Mouse (Mus musculus): ENCODE measurements at regions not wholly inside any gene's neighbourhood (a gene's known extent, or its start where the extent isn't known, plus 50 kb on each side); places are given as distances from the start of the nearest gene placed in this dataset.

- Histone ChIP-seq H3ac (ENCODE audit: control insufficient read depth, insufficient read length) (no peak overlapping the region), H3K79me2 (ENCODE audit: control insufficient read depth, insufficient read depth) (no peaks in the 10 kb centered on the region)
- TF ChIP-seq MYOD1 (IDR thresholded peaks at IDR 0.05; ENCODE audit: control insufficient read depth in 1 of 3, insufficient read length in 2 of 3, low read depth in 2 of 3) (no peak), REST (IDR thresholded peaks at IDR 0.05; ENCODE audit: insufficient read depth, insufficient read length) (no peak), TCF12 (IDR thresholded peaks at IDR 0.05; ENCODE audit: insufficient read depth, poor library complexity, severe bottlenecking) (no peak), SRF (IDR thresholded peaks at IDR 0.05; ENCODE audit: control insufficient read depth, insufficient read length, low read depth) (no peak), MAX (IDR thresholded peaks at IDR 0.05; ENCODE audit: low read depth) (no peak), CEBPB (IDR thresholded peaks at IDR 0.05; ENCODE audit: insufficient read depth, poor library complexity, severe bottlenecking) (no peak)
Observed at GRCm38 (mm10) chr1:154147001-154147571, 53.9 kb upstream of the Zfp648 start.

DNA sequence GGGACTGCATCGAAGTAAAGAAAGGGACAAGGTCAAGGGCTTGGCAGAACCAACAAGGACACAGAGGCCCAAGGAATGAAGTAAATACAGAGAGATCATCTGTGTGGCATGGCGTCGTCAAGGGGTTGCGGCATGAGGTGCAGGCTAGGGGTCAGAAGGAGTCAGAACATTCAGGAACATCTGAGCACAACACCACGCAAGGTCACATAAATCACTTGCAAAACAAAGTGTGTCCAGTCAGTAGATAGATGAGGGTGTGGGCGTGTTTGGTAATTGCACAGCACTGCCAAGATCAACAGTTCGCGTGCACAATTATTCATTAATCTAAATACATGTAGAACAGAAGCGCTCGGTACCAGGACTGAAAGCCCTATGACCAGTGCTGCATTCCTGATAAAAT is 52.0 kb upstream of the Zfp648 start:
- TF ChIP-seq MYOD1 (IDR thresholded peaks at IDR 0.05; ENCODE audit: control insufficient read depth in 1 of 3, insufficient read length in 2 of 3, low read depth in 2 of 3) = no peak
- no peak for TF ChIP-seq REST (IDR thresholded peaks at IDR 0.05; ENCODE audit: insufficient read depth, insufficient read length)
- no peak overlapping the region for H3ac ChIP-seq (ENCODE audit: control insufficient read depth, insufficient read length)
- no peaks in the 10 kb centered on the region for H3K27me3 ChIP-seq (ENCODE audit: control insufficient read depth, insufficient read depth, insufficient read length)
- no peak overlapping the region for H3K4me3 ChIP-seq
- H3K79me2 ChIP-seq (ENCODE audit: control insufficient read depth, insufficient read depth) = no peaks in the 10 kb centered on the region
- no peak overlapping the region for H3K4me2 ChIP-seq (ENCODE audit: low read depth)
- H3K36me3 ChIP-seq (ENCODE audit: control insufficient read depth, insufficient read depth) = no peaks in the 10 kb centered on the region

More at GRCm38 (mm10) chr1:154147001-154147571, 53.9 kb upstream of the Zfp648 start:
- Histone ChIP-seq H3K36me3 (ENCODE audit: control insufficient read depth, insufficient read depth) (no peaks in the 10 kb centered on the region), H3K4me2 (ENCODE audit: low read depth) (no peak overlapping the region), H3K27me3 (ENCODE audit: control insufficient read depth, insufficient read depth, insufficient read length) (peaks cover 4% of the 10 kb centered on the region), H3K4me3 (no peak overlapping the region)

DNA sequence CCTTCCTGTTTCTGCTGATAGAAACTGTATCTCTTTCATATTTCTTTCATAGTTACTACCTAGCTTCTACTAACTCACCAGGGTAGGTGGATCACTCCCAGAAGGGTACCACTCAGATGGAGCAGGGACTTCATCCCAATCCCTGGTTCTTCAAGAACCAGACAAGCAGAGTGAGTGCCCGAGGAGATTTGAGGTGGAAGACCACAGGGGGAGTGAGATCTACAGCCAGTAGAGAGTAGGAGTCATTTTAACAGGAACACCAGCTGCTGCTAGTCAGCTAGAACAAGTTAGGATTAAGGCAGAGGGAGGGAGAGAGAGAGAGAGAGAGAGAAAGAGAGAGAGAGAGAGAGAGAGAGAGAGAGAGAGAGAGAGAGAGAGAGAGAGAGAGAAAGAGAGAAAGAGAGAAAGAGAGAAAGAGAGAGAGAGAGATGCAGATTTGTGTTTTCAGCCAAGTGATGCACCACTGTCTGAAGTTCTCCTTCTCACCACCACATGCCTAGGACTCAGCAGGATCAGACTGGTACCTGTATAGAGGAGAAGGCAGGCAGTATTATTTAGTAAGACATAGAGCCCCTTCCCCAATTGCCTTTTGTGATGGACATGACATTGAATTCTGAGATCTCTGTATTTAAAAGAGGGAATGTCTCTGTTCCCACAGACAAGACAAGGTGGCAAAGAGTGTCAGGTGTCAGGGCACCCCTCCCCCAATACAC is 51.4 kb upstream of the Zfp648 start:
- Histone ChIP-seq H3K4me2 (ENCODE audit: low read depth) (peak overlapping the region; percentile 66), H3K4me3 (no peak overlapping the region), H3K79me2 (ENCODE audit: control insufficient read depth, insufficient read depth) (no peaks in the 10 kb centered on the region), H3ac (ENCODE audit: control insufficient read depth, insufficient read length) (no peak overlapping the region), H3K36me3 (ENCODE audit: control insufficient read depth, insufficient read depth) (no peaks in the 10 kb centered on the region), H3K27me3 (ENCODE audit: control insufficient read depth, insufficient read depth, insufficient read length) (no peaks in the 10 kb centered on the region)
- TF ChIP-seq TCF12 (IDR thresholded peaks at IDR 0.05; ENCODE audit: insufficient read depth, poor library complexity, severe bottlenecking) (no peak), E2F4 (IDR thresholded peaks at IDR 0.05; ENCODE audit: insufficient read depth) (no peak), POLR2AphosphoS2 (IDR thresholded peaks at IDR 0.05; ENCODE audit: insufficient read length, low read depth) (no peak), TCF3 (IDR thresholded peaks at IDR 0.05; ENCODE audit: insufficient read length, low read depth) (no peak), USF1 (IDR thresholded peaks at IDR 0.05; ENCODE audit: low read depth) (no peak), POLR2A (IDR thresholded peaks at IDR 0.05; ENCODE audit: insufficient read length, low read depth) (no peak)

DNA sequence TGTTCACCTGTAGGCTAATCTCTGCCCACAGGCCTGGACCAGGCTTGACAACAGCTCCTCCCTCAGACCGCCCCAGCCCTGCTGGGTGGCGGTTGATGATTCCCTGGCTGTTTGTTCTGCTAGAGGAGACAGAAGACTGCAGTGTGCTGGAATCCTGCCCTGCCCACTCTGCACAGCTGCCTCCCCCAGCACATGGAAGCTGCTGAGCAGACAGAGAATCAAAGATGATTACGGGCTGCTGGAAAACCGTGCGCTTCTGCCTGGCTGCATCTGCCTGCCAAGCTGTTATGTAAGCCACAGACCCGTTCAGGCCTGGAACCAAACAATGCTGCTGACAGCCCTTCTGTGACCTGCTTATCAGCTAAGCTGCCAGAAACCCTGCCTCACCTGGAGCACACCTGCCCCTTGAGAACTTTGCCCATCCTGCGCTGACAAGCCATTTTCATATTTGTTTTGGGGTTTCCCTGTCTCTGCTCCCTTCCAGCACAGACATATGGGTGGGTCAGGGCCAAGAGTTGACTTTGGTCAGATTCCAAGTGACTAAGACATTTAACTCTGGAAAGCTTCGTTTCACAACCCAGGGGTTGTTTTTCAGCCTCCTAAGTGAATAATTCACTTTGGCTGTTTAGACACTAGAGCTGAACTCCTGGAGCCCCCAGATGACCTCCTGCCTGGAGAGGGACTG is 50.7 kb upstream of the Zfp648 start:
- H3K4me2 ChIP-seq (ENCODE audit: low read depth) = peak overlapping the region; percentile 66
- H3K4me3 ChIP-seq = no peak overlapping the region
- peak; percentile 69 for TF ChIP-seq CEBPB (IDR thresholded peaks at IDR 0.05; ENCODE audit: insufficient read depth, poor library complexity, severe bottlenecking)
- peak in 2 of 3 experiments; percentile 55 to 74 for TF ChIP-seq MYOD1 (IDR thresholded peaks at IDR 0.05; ENCODE audit: control insufficient read depth in 1 of 3, insufficient read length in 2 of 3, low read depth in 2 of 3)
- no peak for TF ChIP-seq E2F4 (IDR thresholded peaks at IDR 0.05; ENCODE audit: insufficient read depth)
- TF ChIP-seq MYOG (IDR thresholded peaks at IDR 0.05; ENCODE audit: control insufficient read depth in 1 of 3, insufficient read depth in 1 of 3, insufficient read length in 2 of 3, low read depth in 2 of 3) = peak in 1 of 3 experiments; percentile 31

More for the DNA sequence above, 50.7 kb upstream of the Zfp648 start:
- no peaks in the 10 kb centered on the region for H3K27me3 ChIP-seq (ENCODE audit: control insufficient read depth, insufficient read depth, insufficient read length)
- H3ac ChIP-seq (ENCODE audit: control insufficient read depth, insufficient read length) = no peak overlapping the region
- H3K36me3 ChIP-seq (ENCODE audit: control insufficient read depth, insufficient read depth) = no peaks in the 10 kb centered on the region
- H3K79me2 ChIP-seq (ENCODE audit: control insufficient read depth, insufficient read depth) = no peaks in the 10 kb centered on the region

Data from myocyte (in vitro differentiated cells).